Mouse (Mus musculus) MEL (cell line): ENCODE results near the gene Dcun1d2.

ENCODE experiments used
- CHD1 ChIP-seq: IDR thresholded peaks from 2 replicates; pipeline ENCODE4 v1.6.1; 2012; ENCODE audit warnings: low read depth, mild to moderate bottlenecking, inconsistent platforms, low read length, improper control_type of control experiment
- CTCF ChIP-seq, 3 experiments: IDR thresholded peaks in 2 of 3; conservative IDR thresholded peaks in 1 of 3; 2 replicates each; pipeline ENCODE4 v1.5.1; 2011 to 2012; ENCODE audit warnings: low read length in 3 of 3, low read depth in 2 of 3, mild to moderate bottlenecking in 2 of 3, improper control_type of control experiment in 1 of 3, inconsistent platforms in 1 of 3, mixed read lengths in 1 of 3, moderate library complexity in 1 of 3; ENCODE audit not compliant: control insufficient read depth in 1 of 3, insufficient read depth in 1 of 3, poor library complexity in 1 of 3, severe bottlenecking in 1 of 3
- GATA1 ChIP-seq: IDR thresholded peaks from 2 replicates; pipeline ENCODE4 v1.6.1; 2011; ENCODE audit warnings: low read depth, low read length, improper control_type of control experiment
- MAX ChIP-seq: IDR thresholded peaks from 2 replicates; pipeline ENCODE4 v1.6.1; 2011; ENCODE audit warnings: low read length, improper control_type of control experiment
- MEF2A ChIP-seq: IDR thresholded peaks from 2 replicates; pipeline ENCODE4 v1.6.1; 2014; ENCODE audit warnings: low read depth, mild to moderate bottlenecking, inconsistent platforms, low read length, improper control_type of control experiment; ENCODE audit not compliant: poor library complexity, insufficient replicate concordance, severe bottlenecking; ENCODE audit errors: extremely low read depth
- NRF1 ChIP-seq: IDR thresholded peaks from 2 replicates; pipeline ENCODE4 v1.6.1; 2014; ENCODE audit warnings: low read depth, mild to moderate bottlenecking, inconsistent platforms, low read length, improper control_type of control experiment, moderate library complexity; ENCODE audit not compliant: poor library complexity, insufficient read depth, severe bottlenecking
- POLR2A ChIP-seq, 2 experiments: IDR thresholded peaks; 2 replicates each; pipeline ENCODE4 v1.6.1; 2011 to 2012; ENCODE audit warnings: low read length in 2 of 2, mild to moderate bottlenecking in 2 of 2, control low read depth in 1 of 2, improper control_type of control experiment in 1 of 2, low read depth in 1 of 2, moderate library complexity in 1 of 2; ENCODE audit not compliant: control insufficient read depth in 1 of 2, insufficient read depth in 1 of 2, poor library complexity in 1 of 2
- POLR2AphosphoS2 ChIP-seq: IDR thresholded peaks from 2 replicates; pipeline ENCODE4 v1.6.1; 2011; ENCODE audit warnings: low read length, improper control_type of control experiment
- RCOR1 ChIP-seq: IDR thresholded peaks from 2 replicates; pipeline ENCODE4 v1.6.1; 2012; ENCODE audit warnings: low read depth, mild to moderate bottlenecking, inconsistent platforms, low read length, improper control_type of control experiment
- TAL1 ChIP-seq: IDR thresholded peaks from 2 replicates; pipeline ENCODE4 v1.6.1; 2012; ENCODE audit warnings: mild to moderate bottlenecking, inconsistent platforms, low read length, moderate library complexity, mixed read lengths
- TBP ChIP-seq: IDR thresholded peaks from 2 replicates; pipeline ENCODE4 v1.8.0; 2011; ENCODE audit warnings: low read depth, low read length, improper control_type of control experiment
- ZNF384 ChIP-seq: IDR thresholded peaks from 2 replicates; pipeline ENCODE4 v1.6.1; 2012; ENCODE audit warnings: low read depth, mild to moderate bottlenecking, inconsistent platforms, low read length, improper control_type of control experiment

DNA sequence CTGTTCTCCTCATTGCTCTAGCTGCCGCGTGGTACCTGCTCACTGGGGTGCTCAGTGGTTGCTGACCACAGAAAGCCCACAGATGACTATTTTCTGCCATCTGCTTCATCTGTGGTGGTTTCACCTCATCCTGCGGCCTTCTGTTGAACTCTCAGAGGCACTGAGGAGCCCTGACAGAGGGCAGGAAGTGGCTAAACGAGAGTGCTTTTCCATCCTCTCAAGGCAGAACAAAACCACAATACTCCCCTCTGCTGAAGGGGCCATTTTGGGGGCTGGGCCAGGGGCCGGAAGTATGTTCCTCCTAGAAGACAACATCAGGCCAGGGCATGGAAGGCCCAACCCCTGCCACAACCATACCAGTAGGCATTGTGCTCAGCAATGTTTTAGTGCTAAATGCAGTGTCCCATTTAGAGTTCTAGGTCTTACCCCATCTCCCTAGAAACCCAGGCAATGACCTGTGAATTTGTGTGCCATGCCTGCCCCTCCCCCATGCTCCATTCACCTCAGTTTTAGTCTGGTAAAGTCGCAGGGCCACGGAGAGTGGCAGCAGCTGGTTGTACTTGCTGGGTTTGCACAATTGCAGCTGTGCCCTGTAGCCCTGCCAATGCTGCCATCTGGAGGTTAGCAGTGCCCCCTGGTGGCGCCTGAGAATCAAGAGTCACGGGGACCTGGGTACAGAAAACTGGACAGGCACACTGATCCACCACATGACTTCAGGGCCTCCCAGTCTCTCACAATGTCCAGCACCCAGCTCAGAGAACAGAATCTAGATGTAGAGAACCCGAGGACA, 74.3 kb downstream of the Dcun1d2 start:
- TF ChIP-seq CTCF (IDR thresholded peaks at IDR 0.05 in 2 of 3, conservative IDR thresholded peaks at IDR 0.05 in 1 of 3; ENCODE audit: control insufficient read depth in 1 of 3, insufficient read depth in 1 of 3, low read depth in 2 of 3, low read length in 3 of 3, poor library complexity in 1 of 3, severe bottlenecking in 1 of 3), result peak; percentile 74 to 99 (median 96)
- 0 out of 2 replicates have a peak, but pooled peaks have one; percentile 13 for TF ChIP-seq NRF1
- no peak; the same call in 1 of the 2 replicates for TF ChIP-seq ZNF384
- 0 out of 2 replicates have a peak, but pooled peaks have one; percentile 40 for TF ChIP-seq MAX
- TF ChIP-seq POLR2A (IDR thresholded peaks at IDR 0.05; ENCODE audit: control insufficient read depth in 1 of 2, insufficient read depth in 1 of 2, low read depth in 1 of 2, low read length in 2 of 2, poor library complexity in 1 of 2), result peak in 1 of 2 experiments; percentile 46; a peak in 1 of 4 replicates
- no peak for TF ChIP-seq TBP
- TF ChIP-seq GATA1, result no peak
- TF ChIP-seq POLR2AphosphoS2, result no peak
- no peak for TF ChIP-seq CHD1
- TF ChIP-seq MEF2A, result no peak
- TF ChIP-seq TAL1, result no peak
- no peak; the same call in 1 of the 2 replicates for TF ChIP-seq RCOR1
